Comparison of ENCODE assay signal across 7 mouse cellular contexts in genomic region chr9:55544861-55545555, GRCm38 (mm10). TPM values are rescaled to one million over a fixed set of nuclear protein-coding genes. Genes with fewer than 3 reads are reported as not detected.
DNase-seq lines count a peak whose midpoint lies in the region; ATAC-seq and TF ChIP-seq lines count a peak whose summit lies in the region.

No protein-coding gene starts in this region.

- TF ChIP-seq CTCF in midbrain, postnatal 0 days (IDR thresholded peaks at IDR 0.05), result no peak
- no peak for TF ChIP-seq CTCF in brain, embryonic 14.5 days (IDR thresholded peaks at IDR 0.05; ENCODE audit: borderline replicate concordance, extremely low read depth, insufficient read depth, insufficient read length)

- H3K9ac ChIP-seq in midbrain, postnatal 0 days (replicated peaks; ENCODE audit: low read length, poor library complexity, severe bottlenecking), result no peak overlapping the region
- peak overlapping the region; percentile 18 for H3K9ac ChIP-seq in embryonic facial prominence, embryonic 11.5 days (replicated peaks; ENCODE audit: low read length)
- H3K9ac ChIP-seq in intestine, embryonic 14.5 days (ENCODE audit: low read length), result peak overlapping the region; percentile 23; the same call in 1 of the 2 replicates
- H3K9ac ChIP-seq in lung, embryonic 15.5 days, result no peak overlapping the region

- H3K27ac ChIP-seq in midbrain, embryonic 10.5 days (replicated peaks), result no peak overlapping the region
- H3K27ac ChIP-seq in midbrain, postnatal 0 days (ENCODE audit: low read depth, low read length), result no peak overlapping the region
- 0 out of 2 replicates have a peak overlapping the region, but pooled peaks have one; percentile 28 for H3K27ac ChIP-seq in embryonic facial prominence, embryonic 11.5 days (replicated peaks; ENCODE audit: low read depth, low read length)
- H3K27ac ChIP-seq in intestine, embryonic 14.5 days (ENCODE audit: low read depth), result no peak overlapping the region
- H3K27ac ChIP-seq in lung, embryonic 15.5 days, result no peak overlapping the region

- peaks cover 100% of the 10 kb centered on the region for H3K27me3 ChIP-seq in midbrain, embryonic 10.5 days (ENCODE audit: low read depth, poor library complexity, severe bottlenecking)
- peaks cover 57% of the 10 kb centered on the region for H3K27me3 ChIP-seq in midbrain, postnatal 0 days (ENCODE audit: insufficient read depth, low read length)
- H3K27me3 ChIP-seq in embryonic facial prominence, embryonic 11.5 days (ENCODE audit: control insufficient read depth, insufficient read depth, low read length), result peaks cover 59% of the 10 kb centered on the region
- H3K27me3 ChIP-seq in intestine, embryonic 14.5 days (replicated peaks; ENCODE audit: control insufficient read depth, insufficient read depth, low read length), result peaks cover 85% of the 10 kb centered on the region
- H3K27me3 ChIP-seq in lung, embryonic 15.5 days, result peaks cover 98% of the 10 kb centered on the region

- WGBS in midbrain, embryonic 10.5 days, result under 1% methylated on average over 30 of the region's 30 CpGs
- WGBS in midbrain, postnatal 0 days, result 2% methylated on average over 30 of the region's 30 CpGs
- WGBS in embryonic facial prominence, embryonic 11.5 days, result 1% methylated on average over 30 of the region's 30 CpGs
- 19% methylated on average over 30 of the region's 30 CpGs for WGBS in intestine, embryonic 14.5 days
- 4% methylated on average over 30 of the region's 30 CpGs for WGBS in lung, embryonic 15.5 days

- peak; percentile 72 for DNase-seq in midbrain, embryonic 10.5 days (ENCODE audit: low spot score)
- DNase-seq in midbrain, postnatal 0 days (ENCODE audit: low spot score), result no peak
- DNase-seq in brain, embryonic 14.5 days (ENCODE audit: low read depth), result peak; percentile 59
- peak; percentile 38 for DNase-seq in embryonic facial prominence, embryonic 11.5 days (ENCODE audit: low spot score)
- DNase-seq in intestine, embryonic 14.5 days (ENCODE audit: low spot score), result peak; percentile 86
- DNase-seq in spleen, adult 12 weeks (ENCODE audit: low spot score), result no peak

- no peak for TF ChIP-seq POLR2A in brain, embryonic 14.5 days (IDR thresholded peaks at IDR 0.05; ENCODE audit: borderline replicate concordance, extremely low read depth, insufficient read depth, insufficient read length, poor library complexity, severe bottlenecking)

- H3K4me1 ChIP-seq in midbrain, embryonic 10.5 days, result peaks cover 69% of the 10 kb centered on the region
- peaks cover 4% of the 10 kb centered on the region; the same call in 1 of the 2 replicates for H3K4me1 ChIP-seq in midbrain, postnatal 0 days (ENCODE audit: insufficient read depth, low read length)
- H3K4me1 ChIP-seq in embryonic facial prominence, embryonic 11.5 days (ENCODE audit: control insufficient read depth, insufficient read depth, low read length), result peaks cover 10% of the 10 kb centered on the region
- H3K4me1 ChIP-seq in intestine, embryonic 14.5 days (replicated peaks; ENCODE audit: control insufficient read depth, insufficient read depth, low read length), result peaks cover 24% of the 10 kb centered on the region
- H3K4me1 ChIP-seq in lung, embryonic 15.5 days, result peaks cover 64% of the 10 kb centered on the region

- no peak for ATAC-seq in midbrain, postnatal 0 days (ENCODE audit: low FRiP score)
- no peak for ATAC-seq in embryonic facial prominence, embryonic 11.5 days (replicated peaks; ENCODE audit: insufficient number of reproducible peaks, low FRiP score, low TSS enrichment, low read depth)
- ATAC-seq in intestine, embryonic 14.5 days (replicated peaks; ENCODE audit: low FRiP score, low TSS enrichment, low read depth), result no peak
- no peak for ATAC-seq in lung, embryonic 15.5 days (ENCODE audit: borderline replicate concordance, extremely low read depth, low FRiP score, low TSS enrichment)

- no peak overlapping the region for H3K4me2 ChIP-seq in midbrain, postnatal 0 days (ENCODE audit: low read depth, low read length, poor library complexity, severe bottlenecking)
- H3K4me2 ChIP-seq in embryonic facial prominence, embryonic 11.5 days (ENCODE audit: low read depth, low read length), result peak overlapping the region; percentile 49
- H3K4me2 ChIP-seq in intestine, embryonic 14.5 days (ENCODE audit: low read length), result peak overlapping the region; percentile 70
- peak overlapping the region; percentile 42 for H3K4me2 ChIP-seq in lung, embryonic 15.5 days

- peak overlapping the region; percentile 46; the same call in 1 of the 2 replicates for H3K4me3 ChIP-seq in midbrain, embryonic 10.5 days
- H3K4me3 ChIP-seq in midbrain, postnatal 0 days (ENCODE audit: low read depth, low read length), result no peak overlapping the region
- peak overlapping the region; percentile 24 for H3K4me3 ChIP-seq in embryonic facial prominence, embryonic 11.5 days (ENCODE audit: low read depth, low read length)
- peak overlapping the region; percentile 45 for H3K4me3 ChIP-seq in intestine, embryonic 14.5 days (ENCODE audit: low read depth, low read length)
- peak overlapping the region; percentile 16 for H3K4me3 ChIP-seq in lung, embryonic 15.5 days

- H3K9me3 ChIP-seq in midbrain, embryonic 10.5 days (replicated peaks), result no peaks in the 10 kb centered on the region
- H3K9me3 ChIP-seq in midbrain, postnatal 0 days (ENCODE audit: low read length), result no peaks in the 10 kb centered on the region
- no peaks in the 10 kb centered on the region for H3K9me3 ChIP-seq in embryonic facial prominence, embryonic 11.5 days (replicated peaks; ENCODE audit: control insufficient read depth, low read length)
- no peaks in the 10 kb centered on the region for H3K9me3 ChIP-seq in intestine, embryonic 14.5 days (ENCODE audit: control insufficient read depth, low read length)
- no peaks in the 10 kb centered on the region for H3K9me3 ChIP-seq in lung, embryonic 15.5 days

- no peaks in the 10 kb centered on the region for H3K36me3 ChIP-seq in midbrain, embryonic 10.5 days
- no peaks in the 10 kb centered on the region for H3K36me3 ChIP-seq in midbrain, postnatal 0 days (ENCODE audit: insufficient read depth, low read length)
- no peaks in the 10 kb centered on the region for H3K36me3 ChIP-seq in embryonic facial prominence, embryonic 11.5 days (replicated peaks; ENCODE audit: control insufficient read depth, insufficient read depth, low read depth, low read length)
- no peaks in the 10 kb centered on the region for H3K36me3 ChIP-seq in intestine, embryonic 14.5 days (ENCODE audit: control insufficient read depth, insufficient read depth, low read length)
- no peaks in the 10 kb centered on the region for H3K36me3 ChIP-seq in lung, embryonic 15.5 days

RNA-seq across cellular contexts. Expression of gene Isl2, which starts 6.5 kb away (rescaled TPM):
- polyA plus RNA-seq in midbrain, embryonic 10.5 days (2016; fragmentation: Nextera tagmentation; extraction: Ambion mirVana), result 5.0 and 5.8 TPM in 2 replicates
- total RNA-seq in midbrain, postnatal 0 days (2014; rRNA removed), result 0.14 TPM in 1 of 2 replicates, not detected in the other
- polyA plus RNA-seq in midbrain, postnatal 0 days (2015; fragmentation: Nextera tagmentation; extraction: Ambion mirVana), result 0.39 TPM in 1 of 2 replicates, not detected in the other
- polyA plus RNA-seq in brain, embryonic 14.5 days (2012; rRNA removed), result 1.5 and 3.7 TPM in 2 replicates
- polyA plus RNA-seq in embryonic facial prominence, embryonic 11.5 days (2014; fragmentation: Nextera tagmentation; extraction: Ambion mirVana), result 23.3 and 30.6 TPM in 2 replicates
- 6.1 and 6.7 TPM in 2 replicates for polyA plus RNA-seq in intestine, embryonic 14.5 days (2014; fragmentation: Nextera tagmentation; extraction: Ambion mirVana)
- polyA plus RNA-seq in lung, embryonic 15.5 days (2015; fragmentation: Nextera tagmentation; extraction: Ambion mirVana), result 0.27 TPM in 1 of 2 replicates, not detected in the other

RNA-seq across cellular contexts. Expression of gene Etfa, which starts 33.0 kb away (rescaled TPM):
- 151 and 157 TPM in 2 replicates for polyA plus RNA-seq in midbrain, embryonic 10.5 days (2016; fragmentation: Nextera tagmentation; extraction: Ambion mirVana)
- 11.5 and 13.7 TPM in 2 replicates for total RNA-seq in midbrain, postnatal 0 days (2014; rRNA removed)
- 94.6 and 99.1 TPM in 2 replicates for polyA plus RNA-seq in midbrain, postnatal 0 days (2015; fragmentation: Nextera tagmentation; extraction: Ambion mirVana)
- polyA plus RNA-seq in brain, embryonic 14.5 days (2012; rRNA removed), result 36.0 and 36.7 TPM in 2 replicates
- 174 and 187 TPM in 2 replicates for polyA plus RNA-seq in embryonic facial prominence, embryonic 11.5 days (2014; fragmentation: Nextera tagmentation; extraction: Ambion mirVana)
- polyA plus RNA-seq in intestine, embryonic 14.5 days (2014; fragmentation: Nextera tagmentation; extraction: Ambion mirVana), result 222 and 225 TPM in 2 replicates
- 205 and 209 TPM in 2 replicates for polyA plus RNA-seq in lung, embryonic 15.5 days (2015; fragmentation: Nextera tagmentation; extraction: Ambion mirVana)

Comparison
In these comparisons a context has a peak if more than half of its experiments do, and no peak if none do; other contexts are left out.
1. DNase-seq: peak in midbrain, embryonic 10.5 days (single experiment), brain, embryonic 14.5 days (single experiment), embryonic facial prominence, embryonic 11.5 days (single experiment) and intestine, embryonic 14.5 days (single experiment); none in midbrain, postnatal 0 days (single experiment) and spleen, adult 12 weeks (single experiment).
2. H3K9ac ChIP-seq: peak in embryonic facial prominence, embryonic 11.5 days (single experiment) and intestine, embryonic 14.5 days (single experiment); none in midbrain, postnatal 0 days (single experiment) and lung, embryonic 15.5 days (single experiment).